Mouse (Mus musculus): Measurements from ENCODE around the gene Ganc. TPM values are rescaled to one million over a fixed set of nuclear protein-coding genes. Genes with fewer than 3 reads are reported as not detected.

Ganc gene
- polyA plus RNA-seq, 1 experiment from 2014 or later = 9.8 TPM

GRCm38 (mm10) chr2:120501931-120502604 lies 98.4 kb downstream of the Ganc start:
- H3K4me1 ChIP-seq (ENCODE audit: control insufficient read depth, insufficient read depth, low read length) = no peaks in the 10 kb centered on the region
- H3K36me3 ChIP-seq (ENCODE audit: control insufficient read depth, insufficient read depth, low read length) = peaks cover 11% of the 10 kb centered on the region; the same call in 1 of the 2 replicates
- no peaks in the 10 kb centered on the region for H3K9me3 ChIP-seq (replicated peaks; ENCODE audit: control insufficient read depth, low read length, poor library complexity, severe bottlenecking)
- WGBS = 71% methylated on average over 13 of the region's 13 CpGs
- H3K4me2 ChIP-seq (ENCODE audit: low read length) = no peak overlapping the region
- H3K27me3 ChIP-seq (ENCODE audit: control insufficient read depth, insufficient read depth, low read depth, low read length) = no peaks in the 10 kb centered on the region
- H3K4me3 ChIP-seq (ENCODE audit: low read depth, low read length) = no peak overlapping the region
- no peak overlapping the region for H3K9ac ChIP-seq (ENCODE audit: low read depth, low read length)
- no peak overlapping the region for H3K27ac ChIP-seq (ENCODE audit: low read length)
- no peak for ATAC-seq

DNA sequence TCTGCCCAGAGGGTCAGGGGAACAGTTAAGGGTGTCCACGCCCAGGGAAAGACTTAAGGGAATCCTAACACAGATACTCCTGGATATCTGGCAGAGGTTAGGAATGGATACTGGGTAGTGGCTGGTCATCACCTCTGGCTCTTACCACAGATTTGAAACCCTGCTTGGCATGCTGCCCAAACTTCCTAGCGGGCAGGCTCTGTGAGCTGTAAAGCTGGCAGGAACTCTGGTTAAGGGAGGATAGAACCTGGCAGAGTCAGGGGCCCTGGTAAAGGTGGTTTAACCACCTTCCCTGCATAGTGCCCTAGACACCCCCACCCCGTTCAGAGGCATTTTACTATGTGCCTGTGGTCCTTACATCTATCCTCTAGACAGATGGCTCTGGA lies 98.9 kb downstream of the Ganc start:
- no peak overlapping the region for H3K4me3 ChIP-seq (ENCODE audit: low read depth, low read length)

GRCm38 (mm10) chr2:120503094-120503493 lies 99.4 kb downstream of the Ganc start:
- H3K27me3 ChIP-seq (ENCODE audit: control insufficient read depth, insufficient read depth, low read depth, low read length) = no peaks in the 10 kb centered on the region
- H3K9me3 ChIP-seq (replicated peaks; ENCODE audit: control insufficient read depth, low read length, poor library complexity, severe bottlenecking) = no peaks in the 10 kb centered on the region
- WGBS = 91% methylated on average over 6 of the region's 6 CpGs
- H3K4me3 ChIP-seq (ENCODE audit: low read depth, low read length) = no peak overlapping the region
- H3K4me1 ChIP-seq (ENCODE audit: control insufficient read depth, insufficient read depth, low read length) = no peaks in the 10 kb centered on the region
- no peak overlapping the region for H3K4me2 ChIP-seq (ENCODE audit: low read length)
- peaks cover 13% of the 10 kb centered on the region; the same call in 1 of the 2 replicates for H3K36me3 ChIP-seq (ENCODE audit: control insufficient read depth, insufficient read depth, low read length)
- ATAC-seq = no peak
- no peak overlapping the region for H3K27ac ChIP-seq (ENCODE audit: low read length)
- H3K9ac ChIP-seq (ENCODE audit: low read depth, low read length) = no peak overlapping the region

More for the DNA sequence above, 98.9 kb downstream of the Ganc start:
- no peak overlapping the region for H3K27ac ChIP-seq (ENCODE audit: low read length)
- no peaks in the 10 kb centered on the region for H3K9me3 ChIP-seq (replicated peaks; ENCODE audit: control insufficient read depth, low read length, poor library complexity, severe bottlenecking)
- ATAC-seq = no peak
- no peak overlapping the region for H3K9ac ChIP-seq (ENCODE audit: low read depth, low read length)
- H3K27me3 ChIP-seq (ENCODE audit: control insufficient read depth, insufficient read depth, low read depth, low read length) = no peaks in the 10 kb centered on the region
- H3K4me1 ChIP-seq (ENCODE audit: control insufficient read depth, insufficient read depth, low read length) = no peaks in the 10 kb centered on the region
- H3K36me3 ChIP-seq (ENCODE audit: control insufficient read depth, insufficient read depth, low read length) = peaks cover 11% of the 10 kb centered on the region; the same call in 1 of the 2 replicates
- WGBS = 77% methylated on average over 3 of the region's 3 CpGs
- H3K4me2 ChIP-seq (ENCODE audit: low read length) = no peak overlapping the region

GRCm38 (mm10) chr2:120503992-120504391 lies 100.3 kb downstream of the Ganc start:
- no peaks in the 10 kb centered on the region for H3K4me1 ChIP-seq (ENCODE audit: control insufficient read depth, insufficient read depth, low read length)
- no peak overlapping the region for H3K9ac ChIP-seq (ENCODE audit: low read depth, low read length)
- no peak overlapping the region for H3K4me3 ChIP-seq (ENCODE audit: low read depth, low read length)
- H3K27ac ChIP-seq (ENCODE audit: low read length) = no peak overlapping the region
- ATAC-seq = no peak
- no peaks in the 10 kb centered on the region for H3K27me3 ChIP-seq (ENCODE audit: control insufficient read depth, insufficient read depth, low read depth, low read length)
- H3K36me3 ChIP-seq (ENCODE audit: control insufficient read depth, insufficient read depth, low read length) = peaks cover 14% of the 10 kb centered on the region
- WGBS = 79% methylated on average over 5 of the region's 5 CpGs
- H3K9me3 ChIP-seq (replicated peaks; ENCODE audit: control insufficient read depth, low read length, poor library complexity, severe bottlenecking) = no peaks in the 10 kb centered on the region
- H3K4me2 ChIP-seq (ENCODE audit: low read length) = no peak overlapping the region

Other genes starting within 250 kb of the Ganc start
- 11.5 and 12.0 TPM in 2 replicates for gene Ehd4, start 249.3 kb upstream of the Ganc start, polyA plus RNA-seq (2015; fragmentation: Nextera tagmentation; extraction: Ambion mirVana)
- 5.7 and 6.7 TPM in 2 replicates for gene Pla2g4e, start 158.6 kb upstream of the Ganc start, polyA plus RNA-seq (2015; fragmentation: Nextera tagmentation; extraction: Ambion mirVana)
- gene Pla2g4d, start 114.7 kb upstream of the Ganc start, polyA plus RNA-seq (2015; fragmentation: Nextera tagmentation; extraction: Ambion mirVana) = 0.08 TPM in 1 of 2 replicates, not detected in the other
- not detected in 2 replicates for gene Pla2g4f, start 89.7 kb upstream of the Ganc start, polyA plus RNA-seq (2015; fragmentation: Nextera tagmentation; extraction: Ambion mirVana)
- gene Vps39, start 50.8 kb upstream of the Ganc start, polyA plus RNA-seq (2015; fragmentation: Nextera tagmentation; extraction: Ambion mirVana) = 48.9 and 49.2 TPM in 2 replicates
- gene Tmem87a, start 217 bp downstream of the Ganc start, polyA plus RNA-seq (2015; fragmentation: Nextera tagmentation; extraction: Ambion mirVana) = 5.6 and 6.8 TPM in 2 replicates
- gene Capn3, start 52.1 kb downstream of the Ganc start, polyA plus RNA-seq (2015; fragmentation: Nextera tagmentation; extraction: Ambion mirVana) = 0.53 and 1.1 TPM in 2 replicates
- gene Zfp106, start 159.9 kb downstream of the Ganc start, polyA plus RNA-seq (2015; fragmentation: Nextera tagmentation; extraction: Ambion mirVana) = 33.6 and 33.7 TPM in 2 replicates
- 15.0 and 17.2 TPM in 2 replicates for gene Snap23, start 163.8 kb downstream of the Ganc start, polyA plus RNA-seq (2015; fragmentation: Nextera tagmentation; extraction: Ambion mirVana)
- 25.0 and 26.6 TPM in 2 replicates for gene Haus2, start 205.5 kb downstream of the Ganc start, polyA plus RNA-seq (2015; fragmentation: Nextera tagmentation; extraction: Ambion mirVana)
- 30.0 and 32.3 TPM in 2 replicates for gene Lrrc57, start 205.6 kb downstream of the Ganc start, polyA plus RNA-seq (2015; fragmentation: Nextera tagmentation; extraction: Ambion mirVana)
- 3.5 and 4.3 TPM in 2 replicates for gene Stard9, start 225.2 kb downstream of the Ganc start, polyA plus RNA-seq (2015; fragmentation: Nextera tagmentation; extraction: Ambion mirVana)